Mouse (Mus musculus) spleen, adult 12 weeks (tissue): ENCODE results near the gene Plxdc2.
"Not testable (repeated sequence)": the region's sequence is repeated elsewhere in the genome, so short reads cannot be mapped to it uniquely, and the experiment has no call there.

Experiments
- DNase-seq: peaks from one replicate; pipeline ENCODE4 v3.0.0; 2022; ENCODE audit warnings: low spot score

Plxdc2 gene

GRCm38 (mm10) chr2:16749302-16749909, 393.3 kb downstream of the Plxdc2 start:
- DNase-seq, result no peak

GRCm38 (mm10) chr2:16757158-16757557, 401.1 kb downstream of the Plxdc2 start:
- no peak for DNase-seq

- no peak for DNase-seq
Observed at GRCm38 (mm10) chr2:16759766-16760165, 403.7 kb downstream of the Plxdc2 start.

GRCm38 (mm10) chr2:16769149-16769548, 413.0 kb downstream of the Plxdc2 start:
- DNase-seq, result not testable (repeated sequence)

- no peak for DNase-seq
Observed at GRCm38 (mm10) chr2:16773398-16774113, 417.5 kb downstream of the Plxdc2 start.

GRCm38 (mm10) chr2:16774114-16774433, 418.0 kb downstream of the Plxdc2 start:
- DNase-seq, result no peak

- DNase-seq, result no peak
Observed at GRCm38 (mm10) chr2:16795283-16795682, 439.2 kb downstream of the Plxdc2 start.
